Mouse (Mus musculus) liver, adult 2 months (tissue): ENCODE results near the gene Nbas.

Experiments used
- CTCF ChIP-seq: fragments of 200-500 bp; IDR thresholded peaks from 2 replicates; pipeline ENCODE4 v1.5.1; 2011; ENCODE audit warnings: low read depth, low read length, control low read depth
- POLR2A ChIP-seq: fragments of 200-500 bp; IDR thresholded peaks from 2 replicates; pipeline ENCODE4 v1.6.1; 2011; ENCODE audit warnings: low read length, control low read depth; ENCODE audit not compliant: insufficient read depth; ENCODE audit errors: extremely low read depth

- TF ChIP-seq CTCF (no peak), POLR2A (no peak)
These were observed 180.0 kb downstream of the Nbas start for GRCm38 (mm10) chr12:13448916-13449315.
